Mouse (Mus musculus) embryonic fibroblast, embryonic 13.5 days (primary cell): Measurements from ENCODE around the gene H2-M5.

Source experiments
- CTCF ChIP-seq: IDR thresholded peaks from 2 replicates; pipeline ENCODE4 v1.5.1; 2011; ENCODE audit warnings: mild to moderate bottlenecking, control low read depth, low read length, moderate library complexity, borderline replicate concordance; ENCODE audit not compliant: insufficient read depth
- POLR2A ChIP-seq: IDR thresholded peaks from 2 replicates; pipeline ENCODE4 v1.6.1; 2011; ENCODE audit warnings: low read depth, mild to moderate bottlenecking, control low read depth, low read length, moderate library complexity

DNA sequence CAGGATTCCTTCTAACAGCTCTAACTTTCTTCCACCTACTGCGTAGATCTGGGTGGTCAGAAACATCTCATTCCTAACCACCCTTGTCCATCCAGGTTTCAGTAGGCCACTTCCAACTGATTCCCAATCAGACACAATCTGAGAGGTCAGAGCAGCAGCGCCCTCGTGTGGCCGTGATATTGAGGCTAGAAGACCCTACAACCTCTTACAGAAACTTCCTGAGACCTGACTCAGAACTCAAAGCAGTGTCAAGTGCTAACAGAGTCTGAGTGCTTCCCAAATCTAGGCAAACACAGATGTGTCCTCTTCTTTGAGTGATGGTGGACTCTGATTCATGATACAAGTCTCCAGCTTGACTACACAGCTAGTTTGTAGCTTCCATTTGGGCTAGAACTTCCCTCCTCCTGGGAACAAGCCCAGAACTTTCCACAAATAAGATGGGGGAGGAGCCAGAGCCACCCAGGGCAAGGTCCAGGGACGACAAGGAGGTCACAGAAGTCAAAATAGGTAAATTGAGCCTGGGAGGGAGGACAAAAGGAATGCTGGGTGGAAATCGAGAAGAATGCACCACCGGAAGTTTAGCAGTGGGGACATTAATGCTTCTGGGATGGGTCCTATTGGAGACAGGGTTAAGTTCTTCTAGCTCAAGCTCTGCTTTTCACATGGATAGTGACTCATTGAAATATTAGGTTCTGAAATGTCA, 7.8 kb upstream of the H2-M5 start:
- TF ChIP-seq POLR2A: no peak
- TF ChIP-seq CTCF: peak; percentile 79; the same call in 1 of the 2 replicates
